In the genomic region with DNA sequence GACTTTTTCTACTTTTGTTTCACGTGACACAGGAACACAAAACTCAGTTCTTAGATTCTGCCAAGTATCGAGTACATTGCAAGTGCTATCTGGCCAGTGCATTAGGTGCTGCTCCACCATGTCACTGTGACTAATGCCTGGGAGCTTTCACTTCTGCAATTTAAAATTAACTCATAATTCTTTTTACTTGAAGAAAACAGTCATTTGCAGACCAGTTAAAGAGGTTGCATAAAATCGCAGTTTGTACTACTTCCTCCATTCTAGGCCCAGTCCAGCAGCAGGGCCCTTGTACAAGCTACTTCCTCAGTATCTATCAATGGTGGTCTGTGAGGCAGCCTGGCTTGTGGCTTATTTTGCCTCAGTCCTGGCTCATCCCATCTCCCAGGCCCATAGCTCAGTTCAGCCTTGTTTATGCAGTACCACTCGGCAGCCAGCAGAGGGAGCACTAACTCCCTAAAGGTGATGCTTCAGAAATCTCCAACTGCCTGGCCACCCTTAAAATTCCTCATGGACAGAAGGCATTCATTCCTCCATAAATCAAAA, we compare ENCODE assay signal across 8 mouse cellular contexts. TPM values are rescaled to one million over a fixed set of nuclear protein-coding genes. Genes with fewer than 3 reads are reported as not detected.
A peak's percentile ranks its signal among the peaks of the same experiment; 100 is the strongest.
DNase-seq lines count a peak whose midpoint lies in the region; ATAC-seq and TF ChIP-seq lines count a peak whose summit lies in the region.

No protein-coding gene starts in this region.

- TF ChIP-seq EP300 in CH12.LX (IDR thresholded peaks at IDR 0.05; ENCODE audit: low read length) = peak; percentile 90
- TF ChIP-seq EP300 in lung, postnatal 0 days (IDR thresholded peaks at IDR 0.05) = no peak

- no peak for TF ChIP-seq POLR2A in CH12.LX (IDR thresholded peaks at IDR 0.05; ENCODE audit: low read depth, low read length)

- peak; percentile 86 to 95 for TF ChIP-seq CTCF in CH12.LX (conservative IDR thresholded peaks at IDR 0.05 in 1 of 2, IDR thresholded peaks at IDR 0.05 in 1 of 2; ENCODE audit: low read depth in 2 of 2, low read length in 2 of 2)
- TF ChIP-seq CTCF in lung, postnatal 0 days (IDR thresholded peaks at IDR 0.05) = peak; percentile 96

- peaks cover 3 to 8% of the 10 kb centered on the region in 2 experiments for H3K36me3 ChIP-seq in CH12.LX (replicated peaks in 1 of 2; ENCODE audit: control insufficient read depth in 1 of 2, insufficient read depth in 1 of 2, low read length in 1 of 2)
- H3K36me3 ChIP-seq in heart, embryonic 15.5 days = peaks cover 14% of the 10 kb centered on the region; the same call in 1 of the 2 replicates
- H3K36me3 ChIP-seq in lung, postnatal 0 days (ENCODE audit: insufficient read depth, low read length) = no peaks in the 10 kb centered on the region

- peak; percentile 55 for TF ChIP-seq RAD21 in CH12.LX (IDR thresholded peaks at IDR 0.05; ENCODE audit: low read depth, low read length)

- H3K9me3 ChIP-seq in CH12.LX (replicated peaks; ENCODE audit: low read length) = no peaks in the 10 kb centered on the region
- H3K9me3 ChIP-seq in heart, embryonic 15.5 days (replicated peaks) = no peaks in the 10 kb centered on the region
- H3K9me3 ChIP-seq in lung, postnatal 0 days (ENCODE audit: low read length) = no peaks in the 10 kb centered on the region

- dilution Hi-C loops in CH12.LX (cut with MboI; ENCODE audit: extremely low pct_ligation_motif_present, extremely low pct_unique_long_range_greater_than_20kb, low sequenced_read_pairs) = loop anchor here (25.0 kb wide), 1 partner anchor 107 kb away; no protein-coding TSS in a partner anchor

- H3K27me3 ChIP-seq in CH12.LX (replicated peaks) = no peaks in the 10 kb centered on the region
- H3K27me3 ChIP-seq in heart, embryonic 15.5 days = no peaks in the 10 kb centered on the region
- H3K27me3 ChIP-seq in lung, postnatal 0 days (replicated peaks; ENCODE audit: insufficient read depth, low read length) = no peaks in the 10 kb centered on the region

- no peak overlapping the region for H3K4me3 ChIP-seq in CH12.LX (replicated peaks in 1 of 3; ENCODE audit: low read depth in 2 of 3, low read length in 2 of 3, poor library complexity in 1 of 3)
- no peak overlapping the region for H3K4me3 ChIP-seq in heart, embryonic 15.5 days
- H3K4me3 ChIP-seq in lung, postnatal 0 days (ENCODE audit: low read depth, low read length) = no peak overlapping the region

- peak overlapping the region; percentile 87 for H3K4me2 ChIP-seq in CH12.LX (ENCODE audit: insufficient read depth, low read depth, poor library complexity, severe bottlenecking)
- no peak overlapping the region for H3K4me2 ChIP-seq in heart, embryonic 15.5 days
- no peak overlapping the region for H3K4me2 ChIP-seq in lung, postnatal 0 days (replicated peaks; ENCODE audit: low read depth, low read length)

- in situ Hi-C loops in CH12.LX (cut with MboI; ENCODE audit: low pct_ligation_motif_present, low pct_unique_long_range_greater_than_20kb, low sequenced_read_pairs) = loop anchor here (5.0 to 25.0 kb wide), 2 partner anchors 232 to 793 kb away; no protein-coding TSS in a partner anchor

- H3K27ac ChIP-seq in CH12.LX (ENCODE audit: insufficient read depth, low read depth) = peak overlapping the region; percentile 98
- no peak overlapping the region for H3K27ac ChIP-seq in heart, embryonic 15.5 days
- no peak overlapping the region for H3K27ac ChIP-seq in lung, postnatal 0 days (ENCODE audit: low read length)

- peak overlapping the region; percentile 25 for H3K9ac ChIP-seq in CH12.LX (ENCODE audit: insufficient read depth, low read depth)
- no peak overlapping the region for H3K9ac ChIP-seq in heart, embryonic 15.5 days
- no peak overlapping the region for H3K9ac ChIP-seq in lung, postnatal 0 days (replicated peaks; ENCODE audit: low read depth)

- 64% methylated on average over 4 of the region's 4 CpGs for whole genome bisulfite sequencing in heart, embryonic 15.5 days
- 57% methylated on average over 4 of the region's 4 CpGs for WGBS in lung, postnatal 0 days

- peak; percentile 85 for DNase-seq in CH12.LX (ENCODE audit: extremely low read depth)
- DNase-seq in adrenal gland, adult 2 months = peak; percentile 75
- peak; percentile 72 for DNase-seq in embryo, embryonic 11.5 days (ENCODE audit: low read depth, low spot score)
- peak; percentile 68 to 88 for DNase-seq in layer of hippocampus, adult 18-20 months (ENCODE audit: low spot score in 2 of 2)
- DNase-seq in lung, postnatal 0 days (ENCODE audit: low spot score) = peak; percentile 71
- peak; percentile 69 for DNase-seq in retina, postnatal 7 days (ENCODE audit: low read depth, low spot score)
- DNase-seq in urinary bladder, adult 18-20 months (ENCODE audit: low spot score in 2 of 2) = peak; percentile 42 to 55

- no peaks in the 10 kb centered on the region for H3K79me2 ChIP-seq in CH12.LX (replicated peaks; ENCODE audit: control insufficient read depth, extremely low read depth, insufficient read depth, poor library complexity, severe bottlenecking)

- 0 out of 2 replicates have a peak, but pooled peaks have one; percentile 10 for ATAC-seq in heart, embryonic 15.5 days (replicated peaks; ENCODE audit: insufficient number of reproducible peaks, insufficient read depth, low FRiP score, low read depth)
- peak; percentile 62 for ATAC-seq in lung, postnatal 0 days

- peaks cover 28 to 65% of the 10 kb centered on the region in 2 experiments for H3K4me1 ChIP-seq in CH12.LX (ENCODE audit: control insufficient read depth in 1 of 2, insufficient read depth in 2 of 2)
- H3K4me1 ChIP-seq in heart, embryonic 15.5 days (replicated peaks) = no peaks in the 10 kb centered on the region
- H3K4me1 ChIP-seq in lung, postnatal 0 days (ENCODE audit: insufficient read depth, low read depth, low read length) = no peaks in the 10 kb centered on the region

TF ChIP-seq in CH12.LX, 34 proteins besides CTCF, POLR2A, EP300 and RAD21 (continues in another document):
- TF ChIP-seq NELFE (IDR thresholded peaks at IDR 0.05; ENCODE audit: low read depth, low read length) (no peak), HCFC1 (IDR thresholded peaks at IDR 0.05; ENCODE audit: low read depth, low read length) (no peak; the same call in 1 of the 2 replicates), MYC (IDR thresholded peaks at IDR 0.05; ENCODE audit: low read depth, low read length) (no peak), ZMIZ1 (IDR thresholded peaks at IDR 0.05; ENCODE audit: low read depth, low read length) (no peak), RCOR1 (conservative IDR thresholded peaks at IDR 0.05; ENCODE audit: low read depth, low read length) (no peak; the same call in 1 of the 2 replicates), CHD1 (IDR thresholded peaks at IDR 0.05; ENCODE audit: low read depth, low read length) (no peak), MAX (IDR thresholded peaks at IDR 0.05; ENCODE audit: low read length) (peak; percentile 30; the same call in 1 of the 2 replicates), ZNF384 (IDR thresholded peaks at IDR 0.05; ENCODE audit: low read depth, low read length) (0 out of 2 replicates have a peak, but pooled peaks have one; percentile 4), BHLHE40 (IDR thresholded peaks at IDR 0.05; ENCODE audit: low read depth, low read length) (peak; percentile 85), SIN3A (IDR thresholded peaks at IDR 0.05; ENCODE audit: low read length) (no peak; the same call in 1 of the 2 replicates), TCF12 (IDR thresholded peaks at IDR 0.05; ENCODE audit: low read depth, low read length) (peak; percentile 22; the same call in 1 of the 2 replicates), UBTF (IDR thresholded peaks at IDR 0.05; ENCODE audit: low read depth, low read length) (no peak), SMC3 (IDR thresholded peaks at IDR 0.05; ENCODE audit: low read depth, low read length) (peak; percentile 69), MAZ (IDR thresholded peaks at IDR 0.05; ENCODE audit: low read depth, low read length) (no peak), USF1 (IDR thresholded peaks at IDR 0.05; ENCODE audit: low read depth, low read length) (no peak), POLR2AphosphoS2 (IDR thresholded peaks at IDR 0.05; ENCODE audit: low read depth, low read length) (no peak), GABPA (IDR thresholded peaks at IDR 0.05; ENCODE audit: insufficient replicate concordance, low read depth, low read length) (no peak), USF2 (conservative IDR thresholded peaks at IDR 0.05; ENCODE audit: low read depth, low read length) (no peak), ETS1 (conservative IDR thresholded peaks at IDR 0.05; ENCODE audit: low read depth, low read length) (peak; percentile 68), MAFK (IDR thresholded peaks at IDR 0.05; ENCODE audit: insufficient replicate concordance, low read length) (no peak), NRF1 (IDR thresholded peaks at IDR 0.05; ENCODE audit: low read depth, low read length) (no peak), JUND (conservative IDR thresholded peaks at IDR 0.05; ENCODE audit: low read depth, low read length) (peak; percentile 66; the same call in 1 of the 2 replicates), KAT2A (IDR thresholded peaks at IDR 0.05; ENCODE audit: insufficient replicate concordance, low read length) (no peak), ZKSCAN1 (IDR thresholded peaks at IDR 0.05; ENCODE audit: borderline replicate concordance, low read depth, low read length) (no peak), ZC3H11A (IDR thresholded peaks at IDR 0.05; ENCODE audit: low read depth, low read length) (no peak), CHD2 (IDR thresholded peaks at IDR 0.05; ENCODE audit: low read length) (no peak), JUN (IDR thresholded peaks at IDR 0.05; ENCODE audit: insufficient read depth, low read depth, low read length) (peak; percentile 69; the same call in 1 of the 2 replicates), E2F4 (IDR thresholded peaks at IDR 0.05; ENCODE audit: insufficient replicate concordance, low read depth, low read length) (no peak), IRF4 (IDR thresholded peaks at IDR 0.05; ENCODE audit: low read depth, low read length) (peak; percentile 97), ELF1 (IDR thresholded peaks at IDR 0.05; ENCODE audit: low read depth, low read length) (peak; percentile 53), PAX5 (IDR thresholded peaks at IDR 0.05; ENCODE audit: low read length) (no peak), MEF2A (IDR thresholded peaks at IDR 0.05; ENCODE audit: borderline replicate concordance, low read depth, low read length) (peak; percentile 93), MXI1 (IDR thresholded peaks at IDR 0.05; ENCODE audit: low read depth, low read length) (no peak)

RNA-seq across cellular contexts. Expression of a gene that starts 41.4 kb away (rescaled TPM):
- total RNA-seq in CH12.LX (2012; rRNA removed) = 0.29 and 0.38 TPM in 2 replicates
- total RNA-seq in CH12.LX (2014; rRNA removed) = not detected in 2 replicates
- 1.8 and 2.0 TPM in 2 replicates for polyA plus RNA-seq in CH12.LX (2012; ENCODE audit: insufficient read length, low read depth)
- 1 to 10 TPM; 1.2 to 3.7 TPM for total RNA-seq in adrenal gland, adult 2 months (2021)
- 0.28 and 0.64 TPM in 2 replicates for polyA plus RNA-seq in adrenal gland, adult 2 months (2012; rRNA removed)
- 35.3 and 35.8 TPM in 2 replicates for polyA plus RNA-seq in heart, embryonic 15.5 days (2015; fragmentation: Nextera tagmentation; extraction: Ambion mirVana)
- total RNA-seq in layer of hippocampus, adult 18-20 months (2021) = 10 to 100 TPM in 1 of 2 experiments, 1 to 10 TPM in 1; 10.0 to 10.7 TPM
- 13.2 and 14.8 TPM in 2 replicates for polyA plus RNA-seq in lung, postnatal 0 days (2015; fragmentation: Nextera tagmentation; extraction: Ambion mirVana)
